Mouse (Mus musculus) G1E (cell line): Measurements from ENCODE around the gene Ccdc43. TPM values are rescaled to one million over a fixed set of nuclear protein-coding genes. Genes with fewer than 3 reads are reported as not detected.

Experiments
- ATAC-seq: 2 replicates; pipeline ENCODE4 v1.8.0; 2016; ENCODE audit warnings: mild to moderate bottlenecking; ENCODE audit not compliant: insufficient number of reproducible peaks, poor library complexity, low FRiP score, severe bottlenecking; ENCODE audit errors: extremely low read depth
- DNase-seq: peaks from one replicate; pipeline ENCODE4 v3.0.0; 2012; ENCODE audit warnings: low spot score
- H3K27me3 ChIP-seq: 2 replicates; pipeline ENCODE4 v1.6.1; 2012; ENCODE audit warnings: mild to moderate bottlenecking, low read length, inconsistent platforms; ENCODE audit not compliant: insufficient read depth
- H3K36me3 ChIP-seq: replicated peaks from 2 replicates; pipeline ENCODE3; 2012; ENCODE audit warnings: mild to moderate bottlenecking, inconsistent platforms
- H3K4me1 ChIP-seq: 2 replicates; pipeline ENCODE4 v1.6.1; 2012; ENCODE audit warnings: low read depth, low read length, inconsistent platforms, mixed read lengths; ENCODE audit not compliant: insufficient read depth
- H3K4me3 ChIP-seq: 2 replicates; pipeline ENCODE4 v1.5.1; 2012; ENCODE audit warnings: low read depth, mild to moderate bottlenecking, inconsistent platforms, low read length, moderate library complexity, mixed read lengths
- H3K9me3 ChIP-seq: replicated peaks from 2 replicates; pipeline ENCODE4 v1.6.1; 2012; ENCODE audit warnings: inconsistent platforms
- CTCF ChIP-seq: IDR thresholded peaks from 2 replicates; pipeline ENCODE4 v1.5.1; 2012; ENCODE audit warnings: low read depth, low read length, inconsistent platforms, mixed read lengths
- GATA1 ChIP-seq: IDR thresholded peaks from 2 replicates; pipeline ENCODE4 v1.6.1; 2012; ENCODE audit warnings: borderline replicate concordance, low read length, inconsistent platforms, mixed read lengths
- GATA2 ChIP-seq: IDR thresholded peaks from 2 replicates; pipeline ENCODE4 v1.6.1; 2012; ENCODE audit warnings: low read depth, low read length, inconsistent platforms, borderline replicate concordance
- POLR2AphosphoS5 ChIP-seq: IDR thresholded peaks from 2 replicates; pipeline ENCODE4 v1.6.1; 2012; ENCODE audit warnings: low read depth, low read length, inconsistent platforms; ENCODE audit not compliant: insufficient replicate concordance
- TAL1 ChIP-seq: conservative IDR thresholded peaks from 2 replicates; pipeline ENCODE4 v1.6.1; 2012; ENCODE audit warnings: low read depth, low read length, inconsistent platforms, mixed read lengths
- polyA plus RNA-seq: library from polyadenylated mRNA; stranded (reverse); fragments of >175 nt; gene quantifications from 2 replicates; pipeline ENCODE4 v1.2.3, GENCODE M21; 2012
- total RNA-seq, 2 experiments: library from RNA; stranded (forward) in 1 of 2; stranded (reverse) in 1 of 2; fragments of 200-1000 nt in 1 of 2; fragments of >200 nt in 1 of 2; fragmentation: Nextera tagmentation in 1 of 2; gene quantifications; 2 replicates each; pipeline ENCODE4 v1.2.3; 2014 to 2017

Gene Ccdc43
- total RNA-seq (2014; fragmentation: Nextera tagmentation) (27.3 and 32.0 TPM in 2 replicates), total RNA-seq (2017) (38.7 and 43.6 TPM in 2 replicates), polyA plus RNA-seq (8.4 and 10.5 TPM in 2 replicates)

DNA sequence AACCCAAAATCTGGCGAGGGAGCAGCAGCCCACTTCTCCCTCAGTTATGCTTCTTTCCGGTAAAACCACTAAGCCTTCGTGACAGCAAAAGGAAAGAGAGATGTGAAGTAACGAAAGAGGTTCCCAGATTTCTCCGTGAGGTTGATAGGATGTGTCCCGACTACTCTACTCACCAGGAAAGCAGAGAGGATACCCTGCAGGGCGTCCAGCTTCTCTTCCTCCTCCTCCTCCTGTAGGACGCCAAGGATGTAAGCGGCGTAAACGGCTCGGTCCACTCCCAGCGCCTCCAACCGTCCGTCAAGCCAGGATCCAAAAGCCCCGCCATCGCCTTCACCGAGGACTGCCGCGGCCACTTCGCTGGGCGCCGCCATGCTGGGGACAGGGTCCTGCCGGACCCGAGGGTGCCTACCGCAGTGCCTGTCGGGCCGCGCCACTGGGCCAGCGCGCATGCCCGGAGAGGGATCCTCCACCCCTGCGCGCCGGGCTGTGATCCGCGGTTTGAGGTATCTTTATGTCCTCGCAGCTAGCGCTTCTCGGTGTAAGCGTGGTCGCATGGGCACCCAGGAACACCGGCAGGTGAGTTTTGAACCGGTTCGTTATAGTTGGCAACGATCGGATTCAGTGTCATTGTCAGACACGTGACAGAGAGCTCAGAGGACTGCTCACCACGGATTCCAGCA is at the start of gene Ccdc43:
TSS of gene Ccdc43 (minus strand) at position 445 of the 680 bp plus-strand sequence.
- Histone ChIP-seq H3K4me3 (peak within 1 kb of the TSS; percentile 79), H3K4me1 (peaks cover 22% of the 10 kb centered on the region), H3K9me3 (no peaks in the 10 kb centered on the region), H3K36me3 (peaks cover 28% of the 10 kb centered on the region), H3K27me3 (no peaks in the 10 kb centered on the region)
- DNase-seq (peak; percentile 81), ATAC-seq (peak; percentile 81)
- TF ChIP-seq TAL1 (no peak), GATA2 (no peak), CTCF (no peak), POLR2AphosphoS5 (no peak), GATA1 (no peak)

DNA sequence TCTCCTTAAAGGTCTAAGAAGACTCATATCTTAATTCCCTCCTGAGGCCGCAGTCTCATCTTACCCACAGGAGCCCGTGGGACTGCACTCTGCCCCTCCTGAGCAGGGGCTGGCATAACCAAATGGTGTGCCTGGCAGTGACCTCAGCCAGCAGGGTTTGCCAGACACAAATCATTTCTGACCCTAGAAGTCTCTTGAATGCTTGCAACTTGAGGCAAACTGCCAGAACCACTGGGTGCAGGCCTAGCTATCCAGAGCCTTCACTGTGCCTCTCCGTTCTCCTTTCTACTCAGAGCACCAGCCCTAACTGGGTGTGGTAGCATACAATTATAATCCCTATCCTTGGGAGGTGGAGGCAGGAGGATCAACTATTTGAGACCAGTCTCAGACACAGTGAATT is 47.2 kb upstream of the Ccdc43 start:
- Histone ChIP-seq H3K9me3 (no peaks in the 10 kb centered on the region), H3K4me3 (no peak overlapping the region), H3K27me3 (peaks cover 21% of the 10 kb centered on the region), H3K4me1 (no peaks in the 10 kb centered on the region), H3K36me3 (no peaks in the 10 kb centered on the region)
- ATAC-seq (no peak), DNase-seq (no peak)
- TF ChIP-seq GATA1 (no peak), TAL1 (no peak), CTCF (no peak), GATA2 (no peak), POLR2AphosphoS5 (no peak)

DNA sequence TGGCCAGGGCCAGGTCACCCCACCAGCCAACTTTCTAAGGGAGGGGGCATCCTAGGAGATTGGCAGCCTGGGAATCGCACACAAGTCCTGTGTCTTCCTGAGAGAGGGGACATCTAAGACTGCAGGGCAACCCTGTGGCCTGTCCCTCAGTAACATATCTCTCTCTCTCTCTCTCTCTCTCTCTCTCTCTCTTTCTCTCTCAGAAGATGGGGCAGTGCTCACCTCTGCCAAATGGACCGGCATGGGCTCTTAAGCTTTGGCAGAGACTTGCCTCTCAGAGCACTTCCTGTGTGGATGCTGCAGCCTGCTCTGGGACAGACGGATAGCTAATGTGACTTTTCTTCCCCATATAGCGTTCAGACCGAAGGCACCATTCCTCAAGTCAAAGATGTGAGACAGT is 45.3 kb upstream of the Ccdc43 start:
- TF ChIP-seq CTCF (no peak), TAL1 (no peak), GATA2 (no peak), POLR2AphosphoS5 (no peak), GATA1 (no peak)
- Histone ChIP-seq H3K4me1 (no peaks in the 10 kb centered on the region), H3K9me3 (no peaks in the 10 kb centered on the region), H3K27me3 (peaks cover 32% of the 10 kb centered on the region), H3K36me3 (no peaks in the 10 kb centered on the region), H3K4me3 (no peak overlapping the region)
- DNase-seq = no peak
- ATAC-seq = no peak

DNA sequence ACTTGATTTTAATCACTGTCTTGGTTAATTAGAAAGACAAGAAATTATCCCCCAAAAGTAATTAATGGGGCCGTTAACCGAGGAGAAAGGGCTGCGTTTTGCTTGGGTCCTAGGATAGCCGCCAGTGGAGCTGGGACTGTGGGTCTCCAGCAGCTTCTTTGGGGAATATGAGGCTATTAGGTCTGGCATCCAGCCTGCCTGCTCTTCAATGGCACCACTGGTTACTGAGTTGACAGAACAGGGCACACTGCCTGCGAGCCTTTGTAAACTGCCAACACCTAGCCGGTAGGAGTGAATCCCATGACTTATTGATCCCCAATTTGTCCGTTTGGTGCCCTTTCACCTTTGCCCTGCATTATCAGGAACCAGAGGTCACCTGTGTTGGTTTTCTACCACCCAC is 44.5 kb upstream of the Ccdc43 start:
- H3K9me3 ChIP-seq = no peaks in the 10 kb centered on the region
- TF ChIP-seq TAL1 = no peak
- TF ChIP-seq POLR2AphosphoS5 = no peak
- TF ChIP-seq GATA2 = no peak
- TF ChIP-seq GATA1 = no peak
- no peak for TF ChIP-seq CTCF
- H3K36me3 ChIP-seq = no peaks in the 10 kb centered on the region
- no peak for ATAC-seq
- no peak overlapping the region for H3K4me3 ChIP-seq
- peaks cover 36% of the 10 kb centered on the region for H3K27me3 ChIP-seq
- H3K4me1 ChIP-seq = no peaks in the 10 kb centered on the region
- no peak for DNase-seq

DNA sequence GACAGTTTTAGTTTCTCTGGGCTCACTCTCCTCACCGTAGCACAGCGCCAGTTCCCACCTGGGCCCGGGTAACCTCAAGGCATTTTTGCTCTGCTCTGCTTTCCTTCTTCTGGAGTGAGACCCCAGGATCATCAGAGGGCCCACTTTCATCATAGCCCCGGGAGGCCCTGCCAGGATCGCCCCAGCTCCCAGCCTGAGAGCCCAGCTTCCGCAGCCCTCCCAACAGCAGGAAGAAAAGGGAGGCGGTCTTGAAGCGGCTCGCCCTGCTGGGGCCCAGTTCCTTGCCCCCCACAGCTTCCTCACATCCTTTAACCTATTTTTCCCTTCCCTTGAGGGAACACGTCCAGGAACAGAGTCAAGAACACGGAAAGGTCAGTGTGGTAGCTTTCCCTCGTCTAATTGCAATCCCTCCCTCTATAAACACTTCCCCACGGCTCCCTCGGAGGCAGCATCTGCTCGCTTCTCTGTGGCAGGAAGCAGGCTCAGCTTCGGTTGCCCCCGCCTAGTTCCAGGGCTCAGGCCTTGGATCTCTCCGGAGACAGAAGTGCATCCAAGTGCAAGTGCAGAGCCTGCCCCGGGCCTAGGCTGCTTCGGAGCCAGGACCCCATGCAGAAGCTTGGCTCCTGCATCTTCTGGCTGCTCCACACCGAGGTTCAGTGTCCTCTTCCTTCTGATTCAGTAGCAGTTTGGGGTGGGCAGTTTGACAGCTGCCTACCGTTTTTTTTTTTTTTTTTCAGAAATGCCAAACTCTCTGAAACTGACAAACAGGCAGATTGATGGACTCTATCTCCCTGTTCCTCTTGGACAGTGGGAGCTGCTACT is 43.8 kb upstream of the Ccdc43 start:
- no peak for DNase-seq
- TF ChIP-seq CTCF = no peak
- no peak for TF ChIP-seq TAL1
- no peak for TF ChIP-seq GATA1
- no peak for TF ChIP-seq POLR2AphosphoS5
- no peak for TF ChIP-seq GATA2
- Histone ChIP-seq H3K4me3 (no peak overlapping the region), H3K9me3 (no peaks in the 10 kb centered on the region), H3K36me3 (no peaks in the 10 kb centered on the region), H3K27me3 (peaks cover 40% of the 10 kb centered on the region), H3K4me1 (no peaks in the 10 kb centered on the region)
- ATAC-seq = no peak

DNA sequence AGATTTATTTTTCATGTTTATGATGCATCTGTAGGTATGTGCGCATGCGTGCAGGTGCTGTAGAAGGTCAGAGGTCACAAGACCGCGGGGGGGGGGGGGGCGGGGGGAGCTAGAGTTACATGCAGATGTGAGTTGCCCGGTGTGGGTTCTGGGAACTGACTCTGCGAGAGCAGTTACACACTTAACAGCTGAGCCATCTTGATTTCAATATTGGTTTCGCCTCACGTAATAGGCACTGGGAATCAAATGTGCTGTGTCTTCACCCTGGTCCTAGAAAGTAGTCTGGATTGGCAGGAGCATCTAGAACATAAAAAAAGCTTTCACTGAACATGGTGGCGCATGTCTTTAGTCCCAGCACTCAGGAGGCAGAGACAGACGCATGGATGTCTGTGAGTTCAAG is 43.1 kb upstream of the Ccdc43 start:
- Histone ChIP-seq H3K4me1 (no peaks in the 10 kb centered on the region), H3K4me3 (no peak overlapping the region), H3K27me3 (peaks cover 40% of the 10 kb centered on the region), H3K36me3 (no peaks in the 10 kb centered on the region), H3K9me3 (no peaks in the 10 kb centered on the region)
- no peak for DNase-seq
- no peak for TF ChIP-seq GATA2
- TF ChIP-seq CTCF = no peak
- no peak for TF ChIP-seq TAL1
- ATAC-seq = no peak
